Mouse (Mus musculus): ENCODE measurements around the gene Tspan5.

DNA sequence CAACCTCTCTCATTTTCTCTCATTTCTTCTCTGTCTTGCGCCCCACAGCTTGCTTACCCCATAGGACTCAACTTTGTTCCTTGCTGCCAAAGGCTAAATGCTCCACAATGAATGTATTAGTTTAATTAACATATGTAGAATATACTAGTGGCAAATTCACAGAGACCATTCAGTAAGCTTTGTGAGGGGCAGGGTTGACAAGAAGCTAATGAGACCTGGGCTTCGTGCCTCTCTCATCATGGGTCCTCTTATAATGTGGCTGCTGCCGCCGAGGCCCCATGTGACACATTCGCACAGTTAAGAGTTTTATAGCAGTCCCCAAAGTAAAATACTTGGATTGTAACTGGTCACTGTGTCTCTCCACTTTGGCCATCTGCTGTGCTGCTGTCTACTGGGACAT, 25.0 kb upstream of the Tspan5 start:
- no peak for TF ChIP-seq CTCF (IDR thresholded peaks at IDR 0.05; ENCODE audit: borderline replicate concordance, insufficient read depth, low read length)
- no peak for TF ChIP-seq POLR2A (IDR thresholded peaks at IDR 0.05; ENCODE audit: low read depth, low read length)
